Mouse (Mus musculus) liver, embryonic 11.5 days (tissue): Measurements from ENCODE around the gene Ntrk1. TPM values are rescaled to one million over a fixed set of nuclear protein-coding genes. Genes with fewer than 3 reads are reported as not detected.

Experiments used
- ATAC-seq: fragments of 200-750 bp; cut with Nextera tagmentation; replicated peaks from 2 replicates; pipeline ENCODE4 v1.8.0; 2017; ENCODE audit warnings: moderate number of reproducible peaks, mild to moderate bottlenecking, moderate TSS enrichment, moderate library complexity; ENCODE audit not compliant: low FRiP score
- DNase-seq: peaks from one replicate; pipeline ENCODE4 v3.0.0-alpha.2; 2017; ENCODE audit warnings: low spot score
- H3K27ac ChIP-seq: fragments of 300-500 bp; sonication (generic); 2 replicates; pipeline ENCODE4 v1.5.1; 2014; ENCODE audit warnings: mild to moderate bottlenecking, low read depth, low read length, control low read depth
- H3K27me3 ChIP-seq: fragments of 300-500 bp; sonication (generic); replicated peaks from 2 replicates; pipeline ENCODE4 v1.6.1; 2014; ENCODE audit warnings: low read length, mixed read lengths; ENCODE audit not compliant: control insufficient read depth, insufficient read depth
- H3K36me3 ChIP-seq: fragments of 300-500 bp; sonication (generic); 2 replicates; pipeline ENCODE4 v1.6.1; 2014; ENCODE audit warnings: mild to moderate bottlenecking, low read length, moderate library complexity, mixed read lengths; ENCODE audit not compliant: control insufficient read depth, insufficient read depth
- H3K4me1 ChIP-seq: fragments of 300-500 bp; sonication (generic); replicated peaks from 2 replicates; pipeline ENCODE4 v1.6.1; 2014; ENCODE audit warnings: low read length, mixed read lengths; ENCODE audit not compliant: control insufficient read depth, insufficient read depth
- H3K4me2 ChIP-seq: fragments of 300-500 bp; sonication (generic); 2 replicates; pipeline ENCODE4 v1.6.1; 2014; ENCODE audit warnings: mild to moderate bottlenecking, control low read depth, moderate library complexity
- H3K4me3 ChIP-seq: fragments of 300-500 bp; sonication (generic); 2 replicates; pipeline ENCODE4 v1.5.1; 2014; ENCODE audit warnings: low read depth, low read length, control low read depth
- H3K9ac ChIP-seq: fragments of 300-500 bp; sonication (generic); 2 replicates; pipeline ENCODE4 v1.6.1; 2014; ENCODE audit warnings: low read depth, low read length, control low read depth
- H3K9me3 ChIP-seq: fragments of 300-500 bp; sonication (generic); 2 replicates; pipeline ENCODE4 v1.6.1; 2016; ENCODE audit warnings: low read length, inconsistent platforms, mixed read lengths; ENCODE audit not compliant: control insufficient read depth
- WGBS: fragments of 180-500 bp; shearing (Covaris S2); extraction: QIAGEN DNeasy Blood & Tissue Kit; methylation state at CpG from one replicate; pipeline ENCODE4 v1.1.7; 2014; 5-methylcytosine and 5-hydroxymethylcytosine counted together
- polyA plus RNA-seq: library from polyadenylated mRNA; unstranded; fragments of >200 nt; fragmentation: Nextera tagmentation; extraction: Ambion mirVana; gene quantifications from 2 replicates; pipeline ENCODE4 v1.2.1, GENCODE M21; 2014

Ntrk1 gene
- polyA plus RNA-seq, 1 experiment from 2014 or later, result 0.62 TPM

GRCm38 (mm10) chr3:87816646-87817093 lies 21.7 kb upstream of the Ntrk1 start:
- 5% methylated on average over 12 of the region's 12 CpGs for WGBS
- Histone ChIP-seq H3K4me3 (no peak overlapping the region), H3K9ac (no peak overlapping the region)

DNA sequence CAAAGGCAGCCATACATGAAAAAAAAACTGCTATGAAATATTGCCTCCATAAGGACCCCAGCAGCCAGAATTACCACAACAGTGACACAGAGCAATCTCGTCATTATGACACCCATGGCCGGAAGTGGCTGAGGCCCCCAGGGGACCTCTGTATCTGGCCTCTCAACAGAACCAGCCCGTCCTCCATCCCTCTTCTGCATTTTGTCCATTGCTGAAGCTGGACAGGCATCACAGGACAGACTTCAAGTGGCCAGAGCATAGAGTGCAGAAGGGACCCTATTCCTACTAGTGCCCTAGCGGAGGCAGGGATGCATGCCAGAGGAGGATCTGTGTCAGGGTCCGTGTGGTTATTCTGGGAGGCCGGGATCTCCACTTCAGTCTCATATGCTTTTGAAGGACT lies 21.2 kb upstream of the Ntrk1 start:
- no peak overlapping the region for H3K27ac ChIP-seq
- H3K9ac ChIP-seq, result no peak overlapping the region
- no peaks in the 10 kb centered on the region for H3K9me3 ChIP-seq
- 58% methylated on average over 6 of the region's 6 CpGs for WGBS
- H3K27me3 ChIP-seq, result peaks cover 58% of the 10 kb centered on the region
- no peak overlapping the region for H3K4me3 ChIP-seq
- DNase-seq (no peak), ATAC-seq (no peak)
- H3K4me2 ChIP-seq, result no peak overlapping the region
- 0 out of 2 replicates have a peak, but pooled peaks cover 2% of the 10 kb centered on the region for H3K4me1 ChIP-seq
- H3K36me3 ChIP-seq, result no peaks in the 10 kb centered on the region

More at GRCm38 (mm10) chr3:87816646-87817093, 21.7 kb upstream of the Ntrk1 start:
- Histone ChIP-seq H3K4me2 (no peak overlapping the region), H3K36me3 (no peaks in the 10 kb centered on the region), H3K27me3 (peaks cover 53% of the 10 kb centered on the region), H3K27ac (no peak overlapping the region), H3K4me1 (0 out of 2 replicates have a peak, but pooled peaks cover 2% of the 10 kb centered on the region), H3K9me3 (no peaks in the 10 kb centered on the region)
- peak; percentile 39 for ATAC-seq
- DNase-seq, result peak; percentile 59

DNA sequence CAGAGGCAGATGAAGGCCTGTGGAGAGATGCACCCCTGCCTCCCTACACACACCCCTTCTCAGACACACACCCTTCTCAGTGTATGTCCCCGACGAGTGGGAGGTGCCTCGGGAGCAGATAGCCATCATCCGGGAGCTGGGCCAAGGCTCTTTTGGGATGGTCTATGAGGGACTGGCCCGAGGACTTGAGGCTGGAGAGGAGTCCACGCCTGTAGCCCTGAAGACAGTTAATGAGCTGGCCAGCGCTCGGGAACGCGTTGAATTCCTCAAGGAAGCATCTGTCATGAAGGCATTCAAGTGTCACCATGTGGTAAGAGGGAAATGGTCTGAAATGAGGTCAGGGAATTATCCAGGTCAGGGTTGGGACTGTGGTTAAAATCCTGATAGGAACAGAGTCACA lies 17.9 kb upstream of the Ntrk1 start:
- H3K27ac ChIP-seq, result no peak overlapping the region
- DNase-seq (no peak), ATAC-seq (no peak)
- H3K27me3 ChIP-seq, result peaks cover 80% of the 10 kb centered on the region
- no peak overlapping the region for H3K4me2 ChIP-seq
- no peak overlapping the region for H3K9ac ChIP-seq
- no peaks in the 10 kb centered on the region for H3K9me3 ChIP-seq
- 50% methylated on average over 10 of the region's 10 CpGs for WGBS
- H3K4me3 ChIP-seq, result no peak overlapping the region
- 0 out of 2 replicates have a peak, but pooled peaks cover 6% of the 10 kb centered on the region for H3K4me1 ChIP-seq
- no peaks in the 10 kb centered on the region for H3K36me3 ChIP-seq

- Histone ChIP-seq H3K27ac (no peak overlapping the region), H3K4me3 (no peak overlapping the region), H3K9me3 (no peaks in the 10 kb centered on the region), H3K9ac (no peak overlapping the region), H3K36me3 (no peaks in the 10 kb centered on the region), H3K4me2 (no peak overlapping the region), H3K27me3 (peaks cover 80% of the 10 kb centered on the region), H3K4me1 (0 out of 2 replicates have a peak, but pooled peaks cover 6% of the 10 kb centered on the region)
- ATAC-seq (no peak), DNase-seq (no peak)
- 67% methylated on average over 4 of the region's 4 CpGs for WGBS
Observed at GRCm38 (mm10) chr3:87812413-87812812, 17.5 kb upstream of the Ntrk1 start.

DNA sequence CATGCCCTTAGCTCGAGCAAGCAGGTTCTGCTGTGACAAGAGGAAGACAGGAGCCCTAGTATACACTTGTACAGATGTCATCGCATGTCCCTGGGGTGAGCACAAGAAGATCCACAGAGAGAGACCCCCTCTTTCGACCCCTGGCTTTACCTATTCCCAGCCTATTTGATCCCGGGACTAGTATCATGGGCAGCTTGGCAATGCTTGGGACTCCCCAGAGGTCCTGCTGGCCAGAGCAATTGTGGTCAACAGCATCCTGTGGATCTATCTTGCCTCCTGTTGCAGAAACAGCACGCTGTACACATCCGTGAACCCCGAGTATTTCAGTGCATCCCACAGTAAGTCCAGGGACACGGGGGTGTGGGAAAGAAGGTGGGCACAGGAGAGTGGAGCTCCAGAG lies 16.3 kb upstream of the Ntrk1 start:
- H3K27ac ChIP-seq, result no peak overlapping the region
- ATAC-seq, result no peak
- no peak overlapping the region for H3K4me3 ChIP-seq
- H3K4me1 ChIP-seq, result 0 out of 2 replicates have a peak, but pooled peaks cover 3% of the 10 kb centered on the region
- peaks cover 81% of the 10 kb centered on the region for H3K27me3 ChIP-seq
- no peak for DNase-seq
- H3K4me2 ChIP-seq, result no peak overlapping the region
- H3K9me3 ChIP-seq, result no peaks in the 10 kb centered on the region
- H3K36me3 ChIP-seq, result no peaks in the 10 kb centered on the region
- WGBS, result 78% methylated on average over 8 of the region's 8 CpGs
- no peak overlapping the region for H3K9ac ChIP-seq

GRCm38 (mm10) chr3:87809322-87809962 lies 14.5 kb upstream of the Ntrk1 start:
- H3K27me3 ChIP-seq, result peaks cover 92% of the 10 kb centered on the region
- no peak overlapping the region for H3K27ac ChIP-seq
- H3K9me3 ChIP-seq, result no peaks in the 10 kb centered on the region
- H3K4me3 ChIP-seq, result peak overlapping the region; percentile 11; the same call in 1 of the 2 replicates
- DNase-seq (no peak), ATAC-seq (peak; percentile 64; the same call in 1 of the 2 replicates)
- H3K4me1 ChIP-seq, result 0 out of 2 replicates have a peak, but pooled peaks cover 3% of the 10 kb centered on the region
- no peaks in the 10 kb centered on the region for H3K36me3 ChIP-seq
- H3K9ac ChIP-seq, result no peak overlapping the region
- H3K4me2 ChIP-seq, result peak overlapping the region; percentile 32; the same call in 1 of the 2 replicates
- WGBS, result 8% methylated on average over 28 of the region's 28 CpGs

DNA sequence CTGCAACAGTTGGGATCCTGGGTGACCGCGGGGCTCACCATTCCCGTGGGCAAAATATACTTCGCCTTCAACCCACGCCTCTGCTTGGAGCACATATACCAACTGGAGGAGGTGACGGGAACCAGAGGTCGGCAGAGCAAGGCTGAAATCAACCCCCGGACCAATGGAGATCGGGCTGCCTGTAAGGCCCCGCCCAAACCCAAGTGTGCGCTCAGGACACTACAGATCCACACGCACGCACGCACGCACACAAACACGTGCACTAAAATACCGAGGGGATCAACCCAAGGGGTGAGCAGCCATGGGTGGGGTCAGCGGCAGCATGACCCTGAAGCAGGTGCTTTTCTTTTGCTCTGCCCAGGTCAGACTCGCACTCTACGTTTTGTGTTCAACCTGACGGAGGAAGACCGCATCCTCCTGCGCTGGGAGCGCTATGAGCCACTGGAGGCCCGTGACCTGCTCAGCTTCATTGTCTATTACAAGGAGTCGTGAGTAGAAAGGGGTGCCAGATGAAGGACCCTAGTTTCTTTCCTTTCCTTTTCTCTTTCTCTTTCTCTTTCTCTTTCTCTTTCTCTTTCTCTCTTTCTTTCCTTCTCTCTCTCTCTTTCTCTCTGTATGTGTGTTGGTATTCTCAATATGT lies 9.2 kb upstream of the Ntrk1 start:
- H3K4me3 ChIP-seq, result peak overlapping the region; percentile 18; the same call in 1 of the 2 replicates
- H3K27ac ChIP-seq, result no peak overlapping the region
- H3K9ac ChIP-seq, result no peak overlapping the region
- H3K36me3 ChIP-seq, result no peaks in the 10 kb centered on the region
- no peaks in the 10 kb centered on the region for H3K9me3 ChIP-seq
- peaks cover 94% of the 10 kb centered on the region for H3K27me3 ChIP-seq
- ATAC-seq (no peak), DNase-seq (no peak)
- 0 out of 2 replicates have a peak, but pooled peaks cover 2% of the 10 kb centered on the region for H3K4me1 ChIP-seq
- WGBS, result 4% methylated on average over 26 of the region's 26 CpGs
- peak overlapping the region; percentile 61 for H3K4me2 ChIP-seq

DNA sequence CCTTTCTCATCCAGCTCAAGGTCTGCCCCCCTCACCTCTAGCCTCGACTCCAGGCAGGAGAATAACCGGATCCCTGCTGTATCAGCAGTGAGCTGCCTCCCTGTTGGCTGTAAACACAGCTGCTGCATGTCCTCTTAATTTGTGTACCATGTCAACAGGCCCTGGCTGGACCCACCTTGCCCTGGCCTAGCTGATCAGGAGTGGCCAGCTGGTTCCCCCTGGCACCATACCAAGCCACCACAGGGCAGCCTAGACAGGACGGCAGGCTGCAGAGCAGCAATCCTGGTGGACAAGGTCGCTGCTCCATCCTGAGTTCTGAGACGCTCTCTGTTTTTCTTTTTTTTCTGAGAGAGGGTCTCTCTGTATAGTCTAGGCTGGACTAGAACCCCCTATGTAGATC lies 6.7 kb upstream of the Ntrk1 start:
- Histone ChIP-seq H3K9ac (no peak overlapping the region), H3K4me1 (0 out of 2 replicates have a peak, but pooled peaks cover 2% of the 10 kb centered on the region), H3K36me3 (no peaks in the 10 kb centered on the region), H3K4me2 (no peak overlapping the region), H3K4me3 (no peak overlapping the region), H3K9me3 (no peaks in the 10 kb centered on the region), H3K27ac (no peak overlapping the region), H3K27me3 (peaks cover 97% of the 10 kb centered on the region)
- no peak for DNase-seq
- no peak for ATAC-seq
- 57% methylated on average over 5 of the region's 5 CpGs for WGBS
